Mouse (Mus musculus): ENCODE measurements around the gene Mtm1.

- TF ChIP-seq POLR2A (IDR thresholded peaks at IDR 0.05; ENCODE audit: low read depth, low read length) = no peak
- TF ChIP-seq CTCF (conservative IDR thresholded peaks at IDR 0.05; ENCODE audit: insufficient read depth, insufficient read length, low read depth, low read length) = no peak
Measured at GRCm38 (mm10) chrX:71365011-71365410, 154.4 kb downstream of the Mtm1 start.
